Mouse (Mus musculus) small intestine, adult 2 months (tissue): ENCODE results near the gene Epm2aip1.

Experiments
- CTCF ChIP-seq: fragments of 200-500 bp; IDR thresholded peaks from 2 replicates; pipeline ENCODE4 v1.5.1; 2012; ENCODE audit warnings: low read depth, mild to moderate bottlenecking, control low read depth, inconsistent platforms, low read length, moderate library complexity, mixed read lengths; ENCODE audit not compliant: insufficient replicate concordance, insufficient read length; ENCODE audit errors: extremely low read depth
- POLR2A ChIP-seq: fragments of 200-500 bp; IDR thresholded peaks from 2 replicates; pipeline ENCODE4 v1.6.1; 2012; ENCODE audit warnings: low read depth, mild to moderate bottlenecking, control low read depth, inconsistent platforms, low read length, moderate library complexity

DNA sequence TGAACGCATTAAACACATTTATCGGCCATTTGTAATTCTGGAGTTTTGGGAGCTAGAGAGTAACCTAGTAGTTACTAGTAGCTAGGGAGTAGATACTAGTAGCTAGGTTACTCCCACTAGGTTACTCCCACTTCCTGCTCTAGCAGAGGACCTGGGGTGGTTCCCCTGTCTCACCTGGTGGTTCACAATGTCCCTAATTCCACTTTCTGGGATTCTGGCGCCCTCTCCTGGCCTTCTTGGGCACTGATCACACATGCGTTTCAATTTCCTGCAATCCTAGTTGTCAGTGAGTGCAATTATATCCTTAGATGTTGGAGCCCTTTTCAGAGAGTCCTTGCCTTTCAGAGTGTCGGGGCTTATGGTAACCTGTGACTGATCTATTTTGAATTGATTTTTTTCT lies 42.5 kb downstream of the Epm2aip1 start:
- TF ChIP-seq CTCF (peak; percentile 64; the same call in 1 of the 2 replicates), POLR2A (no peak)
